Mouse (Mus musculus): ENCODE results near the gene D030056L22Rik. TPM values are rescaled to one million over a fixed set of nuclear protein-coding genes. Genes with fewer than 3 reads are reported as not detected.

Gene D030056L22Rik
- 45.4 and 53.8 TPM in 2 replicates for polyA plus RNA-seq (2015; fragmentation: Nextera tagmentation; extraction: Ambion mirVana)

DNA sequence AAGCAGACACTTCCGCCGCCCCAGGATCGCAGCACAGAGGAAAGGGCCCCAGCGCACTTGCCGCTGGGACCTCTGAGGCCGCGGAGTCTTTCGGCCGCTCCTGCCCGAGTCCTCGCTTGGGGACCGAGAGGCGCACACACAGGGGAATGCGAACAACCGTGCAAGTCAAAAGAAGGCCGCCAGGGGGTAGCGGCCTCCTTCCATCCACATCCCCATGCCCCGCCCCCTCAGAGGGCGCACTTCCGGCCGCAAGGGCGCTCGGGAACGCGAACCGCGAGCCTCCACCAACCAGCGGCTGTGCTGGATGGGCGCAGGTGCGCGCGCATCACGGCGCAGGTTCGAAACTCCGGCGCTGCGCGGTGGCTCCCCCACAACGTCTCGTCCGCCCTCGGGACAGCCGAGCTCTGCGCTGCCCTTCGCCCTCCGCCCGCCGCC, at the start of gene D030056L22Rik:
Gene D030056L22Rik (plus strand): TSS at position 328 of the 435 bp plus-strand sequence.

GRCm38 (mm10) chr19:18670608-18671007, 42.4 kb upstream of the D030056L22Rik start, which contains the start of gene Carnmt1:
Gene Carnmt1 (plus strand): TSS chr19:18670764.

GRCm38 (mm10) chr19:18749598-18750339, 36.8 kb downstream of the D030056L22Rik start, which contains the start of gene Trpm6:
Gene Trpm6 (plus strand): TSS chr19:18749983.

Other genes starting within 250 kb of the D030056L22Rik start
- 50.9 and 52.1 TPM in 2 replicates for gene Ostf1, start 81.4 kb upstream of the D030056L22Rik start, polyA plus RNA-seq (2015; fragmentation: Nextera tagmentation; extraction: Ambion mirVana)
- 7.6 and 7.8 TPM in 2 replicates for gene Nmrk1, start 81.2 kb upstream of the D030056L22Rik start, polyA plus RNA-seq (2015; fragmentation: Nextera tagmentation; extraction: Ambion mirVana)
- gene Carnmt1, start 42.4 kb upstream of the D030056L22Rik start, polyA plus RNA-seq (2015; fragmentation: Nextera tagmentation; extraction: Ambion mirVana) = 15.8 and 19.4 TPM in 2 replicates
- 0.32 and 0.37 TPM in 2 replicates for gene Trpm6, start 36.8 kb downstream of the D030056L22Rik start, polyA plus RNA-seq (2015; fragmentation: Nextera tagmentation; extraction: Ambion mirVana)